Mouse (Mus musculus) gastrocnemius, adult 18-20 months (tissue): Measurements from ENCODE around the gene Ppp6r2. TPM values are rescaled to one million over a fixed set of nuclear protein-coding genes. Genes with fewer than 3 reads are reported as not detected.
A peak's percentile ranks its signal among the peaks of the same experiment; 100 is the strongest.

Experiments used
- DNase-seq: peaks from one replicate; pipeline ENCODE4 v3.0.0; 2021; ENCODE audit warnings: low spot score
- total RNA-seq, 2 experiments: library from RNA; stranded (reverse); gene quantifications; 2 replicates each; pipeline ENCODE4 v1.2.3; 2021

Ppp6r2 gene
- total RNA-seq, 2 experiments from 2014 or later, result 90.7 to 93.0 TPM

DNA sequence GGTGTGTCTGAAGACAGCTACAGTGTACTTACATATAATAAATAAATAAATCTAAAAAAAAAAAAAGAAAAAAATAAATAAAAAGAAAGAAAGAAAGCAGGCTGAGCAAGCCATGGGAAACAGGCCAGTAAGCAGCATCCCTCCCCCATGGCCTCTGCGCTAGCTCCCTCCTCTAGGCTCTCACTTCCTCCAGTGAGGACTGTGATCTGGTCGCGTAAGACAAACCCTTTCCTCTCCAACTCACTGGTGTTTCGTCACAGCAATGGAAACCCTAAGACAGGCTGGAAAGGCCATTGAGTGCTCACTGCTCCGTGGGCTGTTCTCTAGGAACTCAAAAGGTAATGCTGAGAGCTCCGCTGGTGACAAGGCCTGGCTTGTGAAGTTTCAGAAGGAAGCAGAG is 37.7 kb downstream of the Ppp6r2 start:
- DNase-seq, result no peak

GRCm38 (mm10) chr15:89255330-89255729 is 44.0 kb downstream of the Ppp6r2 start:
- no peak for DNase-seq

DNA sequence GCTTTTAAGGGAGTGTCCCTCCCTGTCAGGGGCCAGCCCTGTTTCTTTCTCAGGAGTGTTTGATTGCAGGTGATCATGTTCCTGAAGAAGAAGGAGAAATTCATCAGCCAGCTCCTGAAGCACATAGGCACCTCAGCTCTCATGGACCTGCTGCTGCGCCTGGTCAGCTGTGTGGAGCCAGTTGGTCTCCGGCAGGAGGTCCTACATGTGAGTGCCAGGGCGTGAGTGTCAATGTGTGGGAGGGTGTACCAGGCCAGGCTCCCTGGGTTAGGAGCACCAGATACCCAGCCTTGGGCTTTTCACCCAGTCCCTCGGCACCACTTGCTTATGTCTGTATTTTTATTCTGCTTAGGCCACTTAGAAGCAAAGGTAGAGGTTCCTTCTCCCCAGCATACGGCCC is 47.6 kb downstream of the Ppp6r2 start:
- no peak for DNase-seq

DNA sequence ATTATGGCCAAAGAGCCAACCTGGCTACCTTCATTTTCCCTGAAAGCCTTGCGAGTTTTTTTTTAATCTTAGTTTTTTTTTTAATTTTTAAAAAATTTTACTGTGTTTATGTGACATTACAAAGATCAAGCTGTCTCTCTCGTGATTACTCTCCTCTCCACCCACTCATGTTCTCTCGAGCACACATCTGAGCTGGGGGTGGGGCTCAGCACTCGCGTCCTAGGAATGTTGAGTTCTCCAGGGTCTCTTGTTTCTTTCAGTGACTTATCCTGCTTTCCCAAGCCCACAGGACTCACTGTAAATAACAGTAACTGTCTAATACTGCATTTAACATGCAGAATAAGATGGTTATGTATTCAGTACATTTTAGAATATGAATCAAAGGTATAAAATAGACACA is 53.1 kb downstream of the Ppp6r2 start:
- DNase-seq, result no peak

GRCm38 (mm10) chr15:89275497-89275896 is 64.1 kb downstream of the Ppp6r2 start:
- no peak for DNase-seq

DNA sequence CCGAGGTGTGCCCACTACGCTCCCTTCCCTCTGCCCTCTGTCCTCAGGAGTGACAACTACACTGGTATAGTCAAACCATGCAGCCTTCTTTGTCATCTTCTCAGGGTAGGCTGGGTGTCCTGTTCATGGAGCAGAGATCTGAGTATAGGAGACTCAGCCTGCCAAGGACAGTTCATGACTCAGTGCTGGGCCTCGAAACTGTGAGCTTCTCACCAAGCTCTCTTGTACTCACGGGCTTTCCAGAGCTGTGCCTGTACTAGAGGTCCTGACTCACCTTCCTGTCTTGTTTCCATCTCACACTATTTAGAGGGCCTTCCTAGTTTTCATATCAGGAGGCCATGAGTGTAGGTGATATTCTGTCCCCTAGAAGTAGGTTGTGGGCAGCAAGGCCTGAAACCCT is 66.0 kb downstream of the Ppp6r2 start:
- DNase-seq, result no peak

- DNase-seq, result no peak
Observed at GRCm38 (mm10) chr15:89282546-89282945, 71.2 kb downstream of the Ppp6r2 start.

DNA sequence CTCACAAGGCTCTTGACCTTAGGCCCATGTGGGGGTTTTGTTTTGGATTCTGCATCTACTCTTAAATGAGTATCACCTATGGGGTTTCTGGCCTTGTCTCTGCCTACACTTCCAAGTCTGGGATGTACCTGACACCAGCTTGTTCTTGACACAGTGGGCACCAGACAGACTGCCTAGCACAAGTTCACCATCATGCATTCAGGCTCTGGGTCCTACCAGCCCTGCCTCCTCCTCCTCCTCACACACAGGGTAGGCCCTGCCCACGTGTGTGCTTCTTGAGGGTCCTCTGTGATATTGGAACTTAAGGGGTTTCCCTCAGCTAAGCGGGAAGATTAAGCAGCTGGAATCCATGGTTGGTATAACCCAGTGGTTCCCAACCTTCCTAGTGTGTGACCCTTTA is 72.7 kb downstream of the Ppp6r2 start:
- no peak for DNase-seq

DNA sequence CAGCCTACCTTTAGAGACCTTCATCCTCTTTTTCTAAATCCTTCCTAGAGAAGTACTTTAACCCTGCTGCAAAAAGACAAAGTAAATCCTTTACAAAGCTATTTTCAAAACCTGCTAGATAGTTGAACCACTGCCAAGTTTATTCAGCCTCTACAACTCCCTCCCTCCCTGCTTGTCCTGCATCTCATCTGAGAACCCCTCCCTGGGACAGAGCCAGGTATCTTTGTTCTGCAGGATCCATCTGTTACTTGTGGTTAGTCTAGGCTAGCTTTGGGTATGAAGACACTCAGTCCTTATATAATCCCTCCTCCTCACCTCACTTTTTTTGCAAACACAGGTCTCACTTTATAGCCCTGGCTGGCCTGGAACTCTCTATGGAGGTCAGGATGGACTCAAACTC is 73.7 kb downstream of the Ppp6r2 start:
- DNase-seq, result no peak

DNA sequence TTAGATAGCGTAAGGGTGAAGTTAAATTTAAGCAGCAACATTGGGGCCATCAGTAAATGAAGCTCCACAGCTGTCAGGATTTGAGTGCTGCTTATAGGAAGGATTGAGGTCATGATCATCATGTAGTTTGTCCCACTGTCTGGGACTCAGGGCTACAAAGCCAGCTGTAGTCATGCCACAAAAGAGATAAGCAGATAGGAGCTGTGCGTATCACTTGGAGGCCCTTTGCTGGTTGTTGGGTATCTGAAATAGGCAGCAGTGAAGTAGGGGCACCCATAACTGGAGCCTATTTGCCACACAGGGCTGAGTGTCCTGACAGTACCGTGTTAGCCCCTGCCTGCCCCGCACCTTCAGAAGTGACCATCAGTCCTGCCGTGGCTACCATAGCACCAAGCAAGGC is 74.1 kb downstream of the Ppp6r2 start:
- DNase-seq, result no peak

- no peak for DNase-seq
Observed at GRCm38 (mm10) chr15:89286114-89286513, 74.8 kb downstream of the Ppp6r2 start.

GRCm38 (mm10) chr15:89286582-89286981 is 75.2 kb downstream of the Ppp6r2 start:
- DNase-seq, result no peak

DNA sequence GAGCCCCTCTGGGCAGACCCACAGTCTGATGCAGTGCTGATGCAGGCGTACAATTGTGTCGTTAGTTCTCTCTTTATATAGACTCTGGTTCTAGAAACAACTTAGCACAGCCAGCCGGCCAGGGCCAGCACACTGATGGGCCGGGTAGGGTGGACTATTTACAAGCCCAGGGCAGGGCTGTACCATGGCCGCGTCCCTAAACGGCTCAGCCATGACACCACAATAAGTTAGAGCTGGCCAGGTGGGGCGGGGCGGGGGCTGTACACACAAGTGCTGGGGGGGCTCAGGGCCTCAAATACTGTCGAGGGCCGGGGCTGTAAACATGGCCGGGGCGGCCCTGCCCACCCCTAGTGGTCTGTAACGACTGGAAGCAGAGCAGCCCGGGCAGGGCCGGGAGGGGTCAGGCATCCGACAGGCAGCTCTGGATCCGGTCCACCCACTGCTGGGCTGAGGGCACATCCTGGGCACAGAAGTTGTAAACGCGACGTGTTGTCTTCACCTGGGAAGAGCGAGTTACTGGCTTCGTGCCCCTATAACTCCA is 76.9 kb downstream of the Ppp6r2 start:
- no peak for DNase-seq

- DNase-seq, result no peak
Observed at GRCm38 (mm10) chr15:89289455-89289854, 78.1 kb downstream of the Ppp6r2 start.

DNA sequence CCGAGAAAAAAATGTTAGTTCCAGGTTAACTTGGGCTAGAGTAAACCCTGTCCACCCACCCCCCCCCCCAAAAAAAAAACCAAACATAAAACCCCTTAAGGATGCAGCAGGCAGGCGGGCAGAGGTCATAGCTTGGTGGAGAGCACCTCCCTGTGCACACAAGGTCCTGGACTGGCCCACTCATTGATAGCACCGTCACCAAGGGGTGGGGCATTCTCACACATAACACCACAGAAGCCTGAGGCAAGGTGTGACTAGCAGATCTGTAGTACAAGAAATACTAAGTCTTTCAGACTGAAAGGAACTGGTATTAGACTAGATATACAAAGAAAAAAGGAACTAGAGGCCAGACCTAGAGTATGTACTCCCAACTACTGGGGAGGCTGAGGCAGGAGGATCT is 80.2 kb downstream of the Ppp6r2 start:
- no peak for DNase-seq

DNA sequence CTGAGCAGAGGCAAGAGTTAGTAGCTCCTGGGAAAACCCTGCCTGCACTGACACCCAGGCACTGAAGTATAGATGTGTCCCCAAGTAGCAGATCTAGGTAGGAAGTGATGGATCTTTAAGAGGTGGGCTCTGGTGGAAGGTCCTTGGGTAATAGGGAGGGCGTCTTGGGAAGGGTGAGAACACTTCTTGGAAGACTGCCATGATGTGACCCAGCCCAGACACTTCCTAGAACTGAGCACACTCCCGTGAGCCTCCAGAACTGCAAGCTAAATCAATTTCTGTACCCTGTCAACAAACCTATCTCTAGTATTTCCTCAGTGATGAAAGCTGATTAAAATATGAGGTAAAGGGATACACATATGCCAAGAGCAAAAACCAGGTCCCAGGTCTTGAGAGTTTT is 81.4 kb downstream of the Ppp6r2 start:
- DNase-seq, result no peak

GRCm38 (mm10) chr15:89293778-89294177 is 82.4 kb downstream of the Ppp6r2 start:
- DNase-seq, result no peak

- no peak for DNase-seq
Observed at GRCm38 (mm10) chr15:89295580-89296165, 84.3 kb downstream of the Ppp6r2 start.

GRCm38 (mm10) chr15:89296465-89296864 is 85.1 kb downstream of the Ppp6r2 start:
- DNase-seq, result peak; percentile 67

DNA sequence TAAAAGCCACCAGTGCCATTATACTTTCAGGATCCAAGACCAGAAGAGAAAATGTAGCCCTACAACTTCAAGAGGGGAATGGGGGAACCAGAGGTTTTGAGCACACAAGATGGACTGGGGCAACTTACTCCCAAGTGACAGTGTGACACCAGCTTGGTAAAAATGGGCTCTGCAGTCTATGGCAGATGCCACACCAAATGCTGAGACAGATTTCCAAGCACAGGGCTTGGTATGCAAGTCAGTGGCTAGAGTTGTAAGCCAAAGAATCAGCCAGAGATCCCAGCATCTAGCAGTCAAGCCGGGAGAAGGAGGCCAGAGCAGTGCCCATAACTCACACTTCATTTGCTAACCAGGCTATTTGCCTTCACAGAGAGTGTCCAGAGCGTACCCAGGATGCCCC is 86.3 kb downstream of the Ppp6r2 start:
- no peak for DNase-seq

DNA sequence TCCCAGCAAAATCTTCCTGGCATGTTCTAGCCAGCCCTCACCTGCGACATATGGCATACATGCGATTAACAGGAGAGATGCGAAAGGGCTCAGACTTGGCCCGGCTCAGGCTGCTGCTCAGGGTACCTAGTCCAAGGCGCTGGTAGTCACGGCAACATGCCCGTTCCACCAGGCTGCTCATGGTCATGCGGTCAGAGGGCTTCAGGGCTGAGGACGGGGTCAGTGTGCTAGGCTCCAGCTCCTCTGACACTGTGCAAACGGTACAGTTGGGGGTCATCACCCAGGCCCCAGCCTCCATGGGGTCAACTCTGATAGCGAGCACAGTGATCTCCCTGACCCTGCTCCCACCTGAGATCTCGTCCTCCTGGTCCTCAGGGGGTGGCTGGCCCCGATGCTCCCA is 88.8 kb downstream of the Ppp6r2 start:
- no peak for DNase-seq

GRCm38 (mm10) chr15:89300600-89300999 is 89.2 kb downstream of the Ppp6r2 start:
- no peak for DNase-seq

DNA sequence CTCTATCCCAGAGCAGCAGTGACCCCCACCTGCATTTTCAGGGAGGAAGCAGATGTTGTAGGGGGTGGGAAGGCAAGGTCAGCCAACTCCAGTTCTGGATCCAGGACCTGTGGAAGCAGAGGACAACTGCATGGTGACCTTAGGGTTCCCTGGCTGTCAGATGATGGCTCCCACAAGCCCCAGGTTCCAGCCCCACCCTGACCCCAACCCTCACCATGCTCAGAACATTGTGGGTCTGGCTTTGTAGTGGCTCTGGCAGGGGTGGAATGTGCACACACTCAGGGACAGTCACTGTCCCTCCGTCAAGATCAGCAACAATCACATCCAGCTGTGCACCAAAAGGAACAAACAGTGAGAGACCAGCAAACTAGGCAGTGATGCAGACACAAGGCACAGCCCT is 94.6 kb downstream of the Ppp6r2 start:
- no peak for DNase-seq

GRCm38 (mm10) chr15:89307461-89307860 is 96.1 kb downstream of the Ppp6r2 start:
- no peak for DNase-seq
